Mouse (Mus musculus): Measurements from ENCODE around the gene Map2k3.

DNA sequence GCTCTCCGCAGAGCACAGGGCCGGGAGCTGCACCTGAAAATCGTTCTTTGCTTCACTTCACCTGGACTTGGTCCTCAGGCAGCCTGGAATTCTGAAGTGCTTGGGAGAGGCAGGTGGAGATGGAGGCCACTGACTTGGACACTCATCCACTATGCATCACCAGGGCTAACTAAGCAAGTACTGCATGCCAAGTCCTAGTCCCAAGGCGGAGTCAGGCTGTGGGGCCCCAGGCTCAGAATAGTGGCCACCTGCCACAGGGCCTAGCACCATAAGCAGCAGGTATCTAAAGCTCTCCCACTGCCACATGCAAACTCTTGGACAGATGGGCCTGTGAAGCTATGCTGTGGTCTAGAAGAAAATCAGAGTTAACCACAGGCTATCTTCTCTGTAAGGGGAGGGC lies 25.4 kb upstream of the Map2k3 start:
- TF ChIP-seq GATA1 (IDR thresholded peaks at IDR 0.05; ENCODE audit: low read length) = no peak
- no peak for TF ChIP-seq TAL1 (IDR thresholded peaks at IDR 0.05; ENCODE audit: low read length)

Data from erythroblast, embryonic 14.5 days (primary cell).